Mouse (Mus musculus): ENCODE measurements around the gene Glud1. TPM values are rescaled to one million over a fixed set of nuclear protein-coding genes. Genes with fewer than 3 reads are reported as not detected.
A peak's percentile ranks its signal among the peaks of the same experiment; 100 is the strongest.
"Not testable (repeated sequence)": the region's sequence is repeated elsewhere in the genome, so short reads cannot be mapped to it uniquely, and the experiment has no call there.

Glud1 gene
- polyA plus RNA-seq, 1 experiment = 305 TPM

DNA sequence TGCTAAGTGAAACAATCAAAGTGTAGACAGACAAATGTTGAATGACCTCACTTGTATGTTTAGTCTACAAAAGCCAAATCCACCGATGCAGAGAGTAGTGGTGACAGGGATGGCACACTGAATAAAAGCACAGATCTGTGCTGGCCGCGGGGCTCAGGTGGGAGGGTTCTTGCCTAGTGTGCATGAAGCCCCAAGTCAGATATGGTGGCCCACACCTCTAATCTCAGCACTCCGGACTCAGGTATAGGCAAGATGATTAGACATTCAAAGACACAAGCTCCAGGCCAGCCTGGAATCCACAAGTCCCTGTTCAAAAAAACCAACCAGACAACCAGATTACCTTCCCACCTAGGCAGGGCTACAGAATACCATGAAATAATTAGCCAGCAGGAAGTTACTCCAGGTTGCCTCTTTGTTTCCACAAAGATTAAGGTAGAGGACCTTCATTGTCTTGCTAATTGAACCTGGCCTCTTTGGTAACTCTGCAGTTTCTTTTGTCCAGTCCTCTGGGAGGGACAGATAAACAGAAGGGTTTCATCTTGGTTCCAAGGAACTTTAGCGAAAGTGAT lies 49.2 kb downstream of the Glud1 start:
- H3K9ac ChIP-seq (ENCODE audit: low read depth, poor library complexity, severe bottlenecking) = peak overlapping the region; percentile 54
- H3K9me3 ChIP-seq (replicated peaks; ENCODE audit: control insufficient read depth, insufficient read depth, low read length, poor library complexity, severe bottlenecking) = no peaks in the 10 kb centered on the region
- peak overlapping the region; percentile 100 for H3K27ac ChIP-seq (ENCODE audit: insufficient read depth, low read length)
- TF ChIP-seq EP300 (IDR thresholded peaks at IDR 0.05; ENCODE audit: insufficient read depth, low read depth, low read length) (peak; percentile 90), CTCF (IDR thresholded peaks at IDR 0.05; ENCODE audit: low read depth, low read length) (no peak)
- H3K4me3 ChIP-seq (ENCODE audit: low read depth, low read length) = 0 out of 2 replicates have a peak overlapping the region, but pooled peaks have one; percentile 14
- no peaks in the 10 kb centered on the region for H3K36me3 ChIP-seq (ENCODE audit: control insufficient read depth, insufficient read depth, low read length, poor library complexity, severe bottlenecking)
- peaks cover 18% of the 10 kb centered on the region for H3K4me1 ChIP-seq (ENCODE audit: control insufficient read depth, insufficient read depth, low read length)
- H3K27me3 ChIP-seq (ENCODE audit: control insufficient read depth, insufficient read depth, low read length, poor library complexity, severe bottlenecking) = no peaks in the 10 kb centered on the region

DNA sequence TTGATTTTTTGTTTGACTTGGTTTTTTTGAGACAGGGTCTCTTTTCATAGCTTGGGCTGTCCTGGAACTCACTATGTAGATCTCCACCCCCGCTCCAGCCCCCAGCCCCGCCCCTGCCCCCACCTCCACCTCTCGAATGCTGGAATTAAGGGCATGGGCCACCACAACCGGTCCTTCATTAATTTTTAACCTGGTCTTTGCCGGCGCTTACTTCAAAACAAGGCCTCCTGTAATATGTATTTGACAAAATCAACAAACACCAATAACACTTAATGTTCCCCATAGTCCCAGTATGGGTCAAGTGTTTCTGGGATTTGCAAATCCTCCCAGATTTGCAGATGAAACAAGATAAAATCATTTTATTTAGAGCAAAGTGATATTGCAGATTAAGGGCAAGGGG lies 49.7 kb downstream of the Glud1 start:
- H3K27ac ChIP-seq (ENCODE audit: insufficient read depth, low read length) = peak overlapping the region; percentile 100
- no peaks in the 10 kb centered on the region for H3K36me3 ChIP-seq (ENCODE audit: control insufficient read depth, insufficient read depth, low read length, poor library complexity, severe bottlenecking)
- no peaks in the 10 kb centered on the region for H3K27me3 ChIP-seq (ENCODE audit: control insufficient read depth, insufficient read depth, low read length, poor library complexity, severe bottlenecking)
- H3K4me3 ChIP-seq (ENCODE audit: low read depth, low read length) = no peak overlapping the region
- H3K9ac ChIP-seq (ENCODE audit: low read depth, poor library complexity, severe bottlenecking) = 0 out of 2 replicates have a peak overlapping the region, but pooled peaks have one; percentile 34
- H3K4me1 ChIP-seq (ENCODE audit: control insufficient read depth, insufficient read depth, low read length) = peaks cover 14% of the 10 kb centered on the region
- H3K9me3 ChIP-seq (replicated peaks; ENCODE audit: control insufficient read depth, insufficient read depth, low read length, poor library complexity, severe bottlenecking) = peaks cover 3% of the 10 kb centered on the region
- TF ChIP-seq CTCF (IDR thresholded peaks at IDR 0.05; ENCODE audit: low read depth, low read length) (no peak), EP300 (IDR thresholded peaks at IDR 0.05; ENCODE audit: insufficient read depth, low read depth, low read length) (no peak), POLR2A (IDR thresholded peaks at IDR 0.05; ENCODE audit: insufficient read depth, low read length) (no peak)

DNA sequence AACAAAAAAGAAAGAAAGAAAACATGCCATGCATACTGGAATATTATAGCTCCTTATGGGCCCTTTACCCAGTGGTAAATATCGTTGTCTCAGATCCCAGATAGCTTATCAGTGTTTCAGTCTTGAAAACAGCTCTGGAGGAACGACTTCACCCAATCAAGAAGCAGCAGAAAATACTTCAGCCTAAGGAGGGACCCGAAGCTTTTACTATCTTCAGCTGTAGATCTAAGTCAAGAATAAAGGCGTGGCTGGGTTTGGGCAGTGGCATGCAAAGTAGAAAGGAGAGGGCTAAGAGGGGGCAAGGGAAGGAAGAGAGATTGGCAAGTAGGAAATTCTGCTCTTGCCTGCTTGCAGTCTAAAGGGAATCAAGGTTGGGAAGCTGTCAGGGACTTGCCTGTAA lies 51.6 kb downstream of the Glud1 start:
- H3K36me3 ChIP-seq (ENCODE audit: control insufficient read depth, insufficient read depth, low read length, poor library complexity, severe bottlenecking) = no peaks in the 10 kb centered on the region
- H3K27me3 ChIP-seq (ENCODE audit: control insufficient read depth, insufficient read depth, low read length, poor library complexity, severe bottlenecking) = no peaks in the 10 kb centered on the region
- H3K27ac ChIP-seq (ENCODE audit: insufficient read depth, low read length) = peak overlapping the region; percentile 72
- peak overlapping the region; percentile 52; the same call in 1 of the 2 replicates for H3K4me3 ChIP-seq (ENCODE audit: low read depth, low read length)
- H3K4me1 ChIP-seq (ENCODE audit: control insufficient read depth, insufficient read depth, low read length) = peaks cover 11% of the 10 kb centered on the region
- TF ChIP-seq POLR2A (IDR thresholded peaks at IDR 0.05; ENCODE audit: insufficient read depth, low read length) (no peak), CTCF (IDR thresholded peaks at IDR 0.05; ENCODE audit: low read depth, low read length) (no peak), EP300 (IDR thresholded peaks at IDR 0.05; ENCODE audit: insufficient read depth, low read depth, low read length) (no peak)
- H3K9ac ChIP-seq (ENCODE audit: low read depth, poor library complexity, severe bottlenecking) = peak overlapping the region; percentile 45; the same call in 1 of the 2 replicates
- peaks cover 16% of the 10 kb centered on the region for H3K9me3 ChIP-seq (replicated peaks; ENCODE audit: control insufficient read depth, insufficient read depth, low read length, poor library complexity, severe bottlenecking)

DNA sequence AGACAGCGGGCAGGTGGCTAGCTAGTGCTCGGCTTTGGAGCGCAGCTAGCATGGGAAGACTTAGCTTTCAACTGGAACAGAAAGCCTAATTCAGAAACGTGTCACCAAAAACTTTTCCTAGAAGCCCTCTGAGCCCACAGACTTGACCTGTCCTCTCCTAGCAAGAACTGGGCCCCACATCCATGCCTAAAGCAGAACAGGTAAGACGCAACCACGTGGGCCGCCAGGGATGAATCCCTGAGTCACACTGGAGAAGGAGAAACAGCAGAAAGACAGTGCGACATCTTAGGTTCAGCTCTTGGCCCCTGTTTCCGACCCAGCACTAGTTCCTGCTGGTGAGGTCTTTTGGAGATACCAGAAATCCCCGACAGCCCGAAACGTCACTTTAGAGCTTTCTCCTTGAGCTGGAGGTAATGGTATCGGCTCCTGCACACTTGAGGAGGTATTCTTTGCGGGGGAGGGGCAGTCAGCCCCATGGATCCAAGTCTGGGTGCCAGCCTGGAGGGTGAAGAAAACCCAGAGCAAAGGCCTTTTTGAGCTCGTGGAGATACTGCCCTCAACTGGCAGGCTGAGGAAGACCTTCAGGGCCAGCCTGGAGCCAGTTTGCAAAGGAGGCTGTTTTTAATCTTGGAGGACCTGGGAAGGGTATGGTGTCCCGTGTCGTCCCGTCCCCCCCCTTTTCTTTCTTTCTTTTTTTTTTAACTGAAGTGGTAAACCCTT lies 52.4 kb downstream of the Glud1 start:
- H3K4me1 ChIP-seq (ENCODE audit: control insufficient read depth, insufficient read depth, low read length) = peaks cover 8% of the 10 kb centered on the region
- peak overlapping the region; percentile 75 for H3K27ac ChIP-seq (ENCODE audit: insufficient read depth, low read length)
- peak overlapping the region; percentile 52 for H3K4me3 ChIP-seq (ENCODE audit: low read depth, low read length)
- no peaks in the 10 kb centered on the region for H3K27me3 ChIP-seq (ENCODE audit: control insufficient read depth, insufficient read depth, low read length, poor library complexity, severe bottlenecking)
- peaks cover 16% of the 10 kb centered on the region for H3K9me3 ChIP-seq (replicated peaks; ENCODE audit: control insufficient read depth, insufficient read depth, low read length, poor library complexity, severe bottlenecking)
- no peaks in the 10 kb centered on the region for H3K36me3 ChIP-seq (ENCODE audit: control insufficient read depth, insufficient read depth, low read length, poor library complexity, severe bottlenecking)
- TF ChIP-seq CTCF (IDR thresholded peaks at IDR 0.05; ENCODE audit: low read depth, low read length) = peak; percentile 74
- no peak for TF ChIP-seq POLR2A (IDR thresholded peaks at IDR 0.05; ENCODE audit: insufficient read depth, low read length)
- peak; percentile 23; the same call in 1 of the 2 replicates for TF ChIP-seq EP300 (IDR thresholded peaks at IDR 0.05; ENCODE audit: insufficient read depth, low read depth, low read length)
- H3K9ac ChIP-seq (ENCODE audit: low read depth, poor library complexity, severe bottlenecking) = peak overlapping the region; percentile 45

DNA sequence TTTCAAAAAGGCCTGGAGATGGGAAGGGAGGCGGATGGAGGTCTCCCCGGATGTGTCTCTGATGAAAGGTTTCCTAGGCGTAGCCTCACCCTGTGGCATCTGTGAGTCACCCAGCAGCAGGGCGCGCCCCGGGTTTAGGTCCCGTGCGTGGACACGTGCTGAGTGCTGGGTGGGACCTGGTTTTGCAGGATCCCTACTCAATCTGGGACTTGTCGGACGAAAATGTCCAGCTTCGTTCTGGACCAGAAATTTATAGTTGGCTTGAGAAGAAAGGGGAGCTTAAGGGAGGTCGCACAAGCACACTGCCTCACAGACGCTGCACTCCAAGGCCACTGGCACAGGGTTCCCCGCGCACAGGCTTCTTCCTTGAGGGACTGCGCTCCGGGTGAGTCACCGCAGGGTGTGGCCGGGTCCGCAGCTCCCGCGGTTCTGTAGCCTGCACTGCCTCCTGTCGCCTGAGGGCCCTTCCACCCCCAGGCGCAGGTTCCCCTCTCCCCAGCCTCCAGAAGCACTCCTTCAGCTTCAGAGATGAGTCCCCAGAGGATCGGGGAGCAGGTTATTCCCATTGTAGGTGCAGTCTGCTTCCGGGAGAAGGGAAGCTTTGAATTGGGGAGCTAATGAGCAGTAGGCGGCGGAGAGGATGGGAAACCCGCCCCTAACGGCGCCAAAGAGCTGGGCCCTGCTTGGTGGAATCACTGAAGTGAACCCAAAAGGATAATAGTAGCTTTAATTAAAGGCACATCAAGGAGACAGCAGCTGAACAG lies 53.1 kb downstream of the Glud1 start:
- Histone ChIP-seq H3K9ac (ENCODE audit: low read depth, poor library complexity, severe bottlenecking) (peak overlapping the region; percentile 45), H3K27ac (ENCODE audit: insufficient read depth, low read length) (peak overlapping the region; percentile 75), H3K4me1 (ENCODE audit: control insufficient read depth, insufficient read depth, low read length) (peaks cover 7% of the 10 kb centered on the region), H3K27me3 (ENCODE audit: control insufficient read depth, insufficient read depth, low read length, poor library complexity, severe bottlenecking) (no peaks in the 10 kb centered on the region), H3K9me3 (replicated peaks; ENCODE audit: control insufficient read depth, insufficient read depth, low read length, poor library complexity, severe bottlenecking) (peaks cover 16% of the 10 kb centered on the region), H3K36me3 (ENCODE audit: control insufficient read depth, insufficient read depth, low read length, poor library complexity, severe bottlenecking) (no peaks in the 10 kb centered on the region), H3K4me3 (ENCODE audit: low read depth, low read length) (peak overlapping the region; percentile 52)
- TF ChIP-seq POLR2A (IDR thresholded peaks at IDR 0.05; ENCODE audit: insufficient read depth, low read length) = no peak
- TF ChIP-seq EP300 (IDR thresholded peaks at IDR 0.05; ENCODE audit: insufficient read depth, low read depth, low read length) = peak; percentile 68
- TF ChIP-seq CTCF (IDR thresholded peaks at IDR 0.05; ENCODE audit: low read depth, low read length) = no peak

DNA sequence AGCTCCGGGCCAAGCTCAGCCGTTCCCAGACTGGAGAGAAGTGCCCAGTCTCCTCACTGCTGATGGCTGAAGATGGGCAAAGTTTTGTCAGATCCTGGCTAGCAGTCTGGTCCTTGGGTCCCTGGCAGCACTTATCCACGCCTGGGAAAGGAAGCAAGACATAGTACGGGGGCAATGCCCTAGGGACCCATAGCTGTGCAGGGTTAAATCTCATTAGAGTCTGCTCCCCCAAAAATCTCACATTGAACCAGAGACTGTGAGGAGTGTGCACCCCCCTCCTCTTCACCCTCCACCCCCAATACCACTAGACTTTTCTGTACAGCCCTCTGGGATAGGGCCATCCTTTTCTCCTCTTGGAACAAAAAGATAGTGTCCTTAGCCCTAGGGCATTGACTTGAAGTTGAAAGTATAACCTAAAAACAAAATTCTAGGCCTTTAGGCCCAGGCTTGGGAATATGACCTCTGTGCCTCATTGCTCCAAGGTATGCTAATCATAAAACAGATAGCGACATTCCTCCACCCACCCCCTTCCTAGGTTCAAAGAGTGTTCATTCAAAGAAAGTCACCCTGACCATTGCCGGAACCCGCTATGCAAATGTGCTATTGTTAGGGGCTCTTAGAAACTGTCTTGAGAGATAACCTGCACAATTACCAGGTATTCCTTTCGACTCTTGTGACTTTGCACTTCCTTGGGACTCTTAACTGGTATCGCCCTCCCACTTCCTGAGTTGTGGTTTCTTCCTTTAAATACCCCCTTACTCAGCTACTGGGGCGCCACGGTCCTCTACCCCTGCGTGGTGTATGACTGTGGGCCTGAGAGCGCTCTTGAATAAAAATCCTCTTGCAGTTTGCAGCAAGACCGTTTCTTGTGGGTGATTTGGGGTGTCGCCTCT lies 54.0 kb downstream of the Glud1 start:
- H3K4me1 ChIP-seq (ENCODE audit: control insufficient read depth, insufficient read depth, low read length); H3K27me3 ChIP-seq (ENCODE audit: control insufficient read depth, insufficient read depth, low read length, poor library complexity, severe bottlenecking); H3K36me3 ChIP-seq (ENCODE audit: control insufficient read depth, insufficient read depth, low read length, poor library complexity, severe bottlenecking): not testable (repeated sequence)
- peak overlapping the region; percentile 45; the same call in 1 of the 2 replicates for H3K9ac ChIP-seq (ENCODE audit: low read depth, poor library complexity, severe bottlenecking)
- peaks cover 16% of the 10 kb centered on the region for H3K9me3 ChIP-seq (replicated peaks; ENCODE audit: control insufficient read depth, insufficient read depth, low read length, poor library complexity, severe bottlenecking)
- peak overlapping the region; percentile 75 for H3K27ac ChIP-seq (ENCODE audit: insufficient read depth, low read length)
- H3K4me3 ChIP-seq (ENCODE audit: low read depth, low read length) = peak overlapping the region; percentile 52; the same call in 1 of the 2 replicates

Data from ES-Bruce4 (cell line).